ENCODE assay signal across 8 mouse cellular contexts in the genomic region with DNA sequence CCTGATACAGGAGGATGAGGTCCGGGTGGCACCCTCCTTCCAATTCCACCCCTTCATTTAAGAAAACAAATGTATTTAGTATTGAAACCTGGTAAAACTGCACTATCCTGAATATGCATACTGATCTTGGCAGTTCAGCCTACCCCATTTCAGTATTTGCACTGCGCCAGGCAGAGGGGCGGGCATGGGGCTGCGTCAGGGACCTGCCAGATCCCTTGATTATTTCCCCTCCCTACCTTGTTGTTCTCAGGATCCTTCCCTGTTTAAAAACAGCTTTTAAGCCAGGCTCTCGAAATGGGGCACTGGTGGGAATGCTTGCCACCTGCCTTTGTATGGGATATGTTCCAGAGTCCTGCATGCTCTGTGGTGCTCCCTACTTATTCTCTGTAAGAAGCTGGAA. TPM values are rescaled to one million over a fixed set of nuclear protein-coding genes. Genes with fewer than 3 reads are reported as not detected.
DNase-seq lines count a peak whose midpoint lies in the region; ATAC-seq and TF ChIP-seq lines count a peak whose summit lies in the region.

No protein-coding gene starts in this region.

- no peak for TF ChIP-seq POLR2A in lung, adult 2 months (IDR thresholded peaks at IDR 0.05; ENCODE audit: borderline replicate concordance, extremely low read depth, low read depth, low read length)

- no peak for ATAC-seq in embryonic facial prominence, embryonic 13.5 days (ENCODE audit: insufficient number of reproducible peaks, insufficient read depth, low FRiP score, low TSS enrichment, low read depth)
- no peak for ATAC-seq in stomach, embryonic 14.5 days (ENCODE audit: insufficient number of reproducible peaks, insufficient read depth, low FRiP score, low read depth)

- peak overlapping the region; percentile 82 for H3K9ac ChIP-seq in embryonic facial prominence, embryonic 13.5 days
- H3K9ac ChIP-seq in stomach, embryonic 14.5 days (replicated peaks; ENCODE audit: low read depth, low read length), result no peak overlapping the region

- DNase-seq in lung, adult 2 months, result peak; percentile 32
- DNase-seq in lung, postnatal 14 days, result no peak
- DNase-seq in limb, embryonic 10.5 days (ENCODE audit: low spot score), result no peak
- no peak for DNase-seq in retina, embryonic 14.5 days (ENCODE audit: low spot score)
- no peak for DNase-seq in MN1 (ENCODE audit: low spot score)
- DNase-seq in layer of hippocampus, postnatal 36 days, result no peak

- 19% methylated on average over 5 of the region's 5 CpGs for WGBS in lung, adult 2 months
- WGBS in embryonic facial prominence, embryonic 13.5 days, result 34% methylated on average over 5 of the region's 5 CpGs
- 46% methylated on average over 5 of the region's 5 CpGs for WGBS in limb, embryonic 10.5 days
- WGBS in stomach, embryonic 14.5 days, result 44% methylated on average over 5 of the region's 5 CpGs

- no peaks in the 10 kb centered on the region for H3K36me3 ChIP-seq in embryonic facial prominence, embryonic 13.5 days
- H3K36me3 ChIP-seq in limb, embryonic 10.5 days, result no peaks in the 10 kb centered on the region
- H3K36me3 ChIP-seq in stomach, embryonic 14.5 days (ENCODE audit: control insufficient read depth, insufficient read depth, low read length), result no peaks in the 10 kb centered on the region

- peaks cover 37% of the 10 kb centered on the region for H3K4me1 ChIP-seq in lung, adult 2 months (ENCODE audit: control insufficient read depth, insufficient read depth, low read length)
- peaks cover 43% of the 10 kb centered on the region for H3K4me1 ChIP-seq in embryonic facial prominence, embryonic 13.5 days
- H3K4me1 ChIP-seq in limb, embryonic 10.5 days, result peaks cover 62% of the 10 kb centered on the region
- no peaks in the 10 kb centered on the region for H3K4me1 ChIP-seq in stomach, embryonic 14.5 days (ENCODE audit: control insufficient read depth, insufficient read depth, low read length)

- H3K4me2 ChIP-seq in embryonic facial prominence, embryonic 13.5 days, result peak overlapping the region; percentile 94
- H3K4me2 ChIP-seq in stomach, embryonic 14.5 days (replicated peaks; ENCODE audit: low read depth, low read length), result peak overlapping the region; percentile 90

- peak overlapping the region; percentile 100 for H3K4me3 ChIP-seq in lung, adult 2 months (replicated peaks; ENCODE audit: extremely low read depth, low read depth, low read length)
- peak overlapping the region; percentile 81 for H3K4me3 ChIP-seq in embryonic facial prominence, embryonic 13.5 days
- peak overlapping the region; percentile 83 for H3K4me3 ChIP-seq in limb, embryonic 10.5 days
- H3K4me3 ChIP-seq in stomach, embryonic 14.5 days (ENCODE audit: low read depth, low read length), result peak overlapping the region; percentile 77

- H3K9me3 ChIP-seq in embryonic facial prominence, embryonic 13.5 days, result no peaks in the 10 kb centered on the region
- H3K9me3 ChIP-seq in limb, embryonic 10.5 days (replicated peaks), result no peaks in the 10 kb centered on the region
- no peaks in the 10 kb centered on the region for H3K9me3 ChIP-seq in stomach, embryonic 14.5 days (ENCODE audit: control insufficient read depth, low read depth, low read length)

- no peaks in the 10 kb centered on the region for H3K27me3 ChIP-seq in embryonic facial prominence, embryonic 13.5 days
- no peaks in the 10 kb centered on the region for H3K27me3 ChIP-seq in limb, embryonic 10.5 days (ENCODE audit: low read depth, poor library complexity, severe bottlenecking)
- no peaks in the 10 kb centered on the region for H3K27me3 ChIP-seq in stomach, embryonic 14.5 days (ENCODE audit: control insufficient read depth, insufficient read depth, low read length)

- TF ChIP-seq CTCF in lung, adult 2 months (IDR thresholded peaks at IDR 0.05; ENCODE audit: insufficient read depth, low read length), result no peak

- peak overlapping the region; percentile 23 for H3K27ac ChIP-seq in embryonic facial prominence, embryonic 13.5 days
- H3K27ac ChIP-seq in limb, embryonic 10.5 days, result peak overlapping the region; percentile 89
- no peak overlapping the region for H3K27ac ChIP-seq in stomach, embryonic 14.5 days (ENCODE audit: low read length)

RNA-seq across cellular contexts. Expression of a gene that starts 1.7 kb away (rescaled TPM):
- 188 and 222 TPM in 2 replicates for polyA plus RNA-seq in lung, adult 2 months (2012; rRNA removed)
- 51.4 and 57.6 TPM in 2 replicates for polyA plus RNA-seq in embryonic facial prominence, embryonic 13.5 days (2015; fragmentation: Nextera tagmentation; extraction: Ambion mirVana)
- polyA plus RNA-seq in limb, embryonic 10.5 days (2016; fragmentation: Nextera tagmentation; extraction: Ambion mirVana), result 34.2 and 35.3 TPM in 2 replicates
- polyA plus RNA-seq in stomach, embryonic 14.5 days (2014; fragmentation: Nextera tagmentation; extraction: Ambion mirVana), result 55.3 and 57.5 TPM in 2 replicates
- 10 to 100 TPM; 59.3 to 61.3 TPM for total RNA-seq in layer of hippocampus, postnatal 36 days (2021)
